Mouse (Mus musculus) hindbrain, embryonic 15.5 days (tissue): ENCODE data around the gene Entpd5. TPM values are rescaled to one million over a fixed set of nuclear protein-coding genes. Genes with fewer than 3 reads are reported as not detected.

ENCODE experiments used
- ATAC-seq: fragments of 200-750 bp; cut with Nextera tagmentation; 2 replicates; pipeline ENCODE4 v1.8.0; 2017; ENCODE audit warnings: low read depth, moderate number of reproducible peaks, moderate TSS enrichment; ENCODE audit not compliant: low FRiP score
- H3K27ac ChIP-seq: fragments of 300-500 bp; sonication (generic); replicated peaks from 2 replicates; pipeline ENCODE4 v1.5.1; 2015; ENCODE audit warnings: mild to moderate bottlenecking, inconsistent platforms
- H3K27me3 ChIP-seq: fragments of 300-500 bp; sonication (generic); 2 replicates; pipeline ENCODE4 v1.6.1; 2015; ENCODE audit warnings: control low read depth, inconsistent platforms
- H3K36me3 ChIP-seq: fragments of 300-500 bp; sonication (generic); 2 replicates; pipeline ENCODE4 v1.6.1; 2015; ENCODE audit warnings: control low read depth, inconsistent platforms
- H3K4me1 ChIP-seq: fragments of 300-500 bp; sonication (generic); replicated peaks from 2 replicates; pipeline ENCODE4 v1.6.1; 2015; ENCODE audit warnings: control low read depth, inconsistent platforms
- H3K4me2 ChIP-seq: fragments of 300-500 bp; sonication (generic); 2 replicates; pipeline ENCODE4 v1.6.1; 2015; ENCODE audit warnings: moderate library complexity, mild to moderate bottlenecking, inconsistent platforms
- H3K4me3 ChIP-seq: fragments of 300-500 bp; sonication (generic); 2 replicates; pipeline ENCODE4 v1.5.1; 2015; ENCODE audit warnings: mild to moderate bottlenecking, inconsistent platforms
- H3K9ac ChIP-seq: fragments of 300-500 bp; sonication (generic); 2 replicates; pipeline ENCODE4 v1.6.1; 2015; ENCODE audit warnings: inconsistent platforms
- H3K9me3 ChIP-seq: fragments of 300-500 bp; sonication (generic); 2 replicates; pipeline ENCODE4 v1.6.1; 2016; ENCODE audit warnings: control low read depth, inconsistent platforms
- WGBS: fragments of 180-500 bp; shearing (Covaris S2); methylation state at CpG from one replicate; pipeline ENCODE4 v1.1.7; 2015; 5-methylcytosine and 5-hydroxymethylcytosine counted together
- polyA plus RNA-seq: library from polyadenylated mRNA; unstranded; fragments of >200 nt; fragmentation: Nextera tagmentation; extraction: Ambion mirVana; gene quantifications from 2 replicates; pipeline ENCODE4 v1.2.1, GENCODE M21; 2015

Entpd5 gene
- polyA plus RNA-seq, 1 experiment from 2014 or later, result 12.0 TPM

- Histone ChIP-seq H3K9me3 (no peaks in the 10 kb centered on the region), H3K27ac (no peak overlapping the region), H3K4me3 (no peak overlapping the region), H3K27me3 (no peaks in the 10 kb centered on the region), H3K4me2 (no peak overlapping the region), H3K9ac (no peak overlapping the region), H3K4me1 (no peaks in the 10 kb centered on the region), H3K36me3 (no peaks in the 10 kb centered on the region)
- ATAC-seq, result no peak
Measured at GRCm38 (mm10) chr12:84397685-84398084, 11.1 kb downstream of the Entpd5 start.

DNA sequence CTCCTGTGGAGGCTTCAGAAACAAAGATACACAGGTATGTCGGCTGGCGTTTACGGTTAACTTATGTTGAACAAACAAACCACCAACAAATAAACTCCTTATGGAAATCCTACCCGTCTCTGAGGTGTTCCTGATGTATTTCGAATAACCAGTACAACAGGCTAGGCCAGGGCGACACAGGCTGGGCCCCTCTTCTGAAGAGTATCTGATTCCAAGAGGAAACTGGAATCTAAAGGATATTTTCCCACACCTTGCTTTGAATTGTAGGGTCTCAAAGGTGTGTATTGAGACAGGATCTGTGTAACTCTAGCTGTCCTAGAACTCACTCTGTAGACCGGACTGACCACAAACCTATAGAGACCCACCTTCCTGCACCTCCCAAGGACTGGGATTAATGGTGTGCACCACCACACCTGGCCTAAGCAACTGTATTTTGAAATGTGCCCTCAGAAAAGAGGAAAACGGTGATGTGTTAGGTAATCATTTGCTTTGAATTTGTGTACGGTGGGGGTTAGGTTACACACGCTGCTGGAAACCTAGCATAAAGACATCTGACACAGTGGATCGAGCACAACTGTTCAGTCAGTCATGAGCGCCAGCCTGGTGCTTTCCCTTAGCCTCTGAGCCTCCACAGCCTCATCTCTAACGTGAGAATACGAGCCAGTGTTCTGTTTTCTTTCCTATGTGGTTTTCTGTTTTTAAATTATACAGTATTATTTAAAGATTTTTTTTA, 11.7 kb downstream of the Entpd5 start:
- Histone ChIP-seq H3K4me3 (no peak overlapping the region), H3K4me2 (no peak overlapping the region), H3K4me1 (no peaks in the 10 kb centered on the region), H3K36me3 (no peaks in the 10 kb centered on the region), H3K27me3 (no peaks in the 10 kb centered on the region), H3K27ac (no peak overlapping the region), H3K9ac (no peak overlapping the region), H3K9me3 (no peaks in the 10 kb centered on the region)
- ATAC-seq, result no peak
- 90% methylated on average over 14 of the region's 14 CpGs for WGBS

DNA sequence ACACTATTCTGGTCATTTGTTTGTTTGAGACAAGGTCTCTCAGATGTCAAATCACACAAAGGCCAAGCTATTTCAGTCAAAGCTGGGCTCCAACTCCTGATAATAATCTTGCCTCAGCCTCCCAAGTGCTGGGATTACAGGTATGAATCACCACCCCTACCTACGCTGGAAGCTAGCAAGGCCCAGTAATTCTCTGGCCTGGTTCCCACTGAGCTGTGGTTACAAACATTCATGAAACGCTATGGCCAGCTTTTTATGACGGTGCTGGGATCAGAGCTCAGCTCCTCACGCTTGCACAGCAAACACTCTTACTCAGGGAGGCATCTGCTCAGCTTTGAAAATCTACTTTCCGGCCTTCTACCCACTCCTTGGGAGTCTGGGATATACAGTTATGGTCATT, 15.0 kb downstream of the Entpd5 start:
- Histone ChIP-seq H3K9me3 (no peaks in the 10 kb centered on the region), H3K27ac (no peak overlapping the region), H3K4me1 (no peaks in the 10 kb centered on the region), H3K4me3 (no peak overlapping the region), H3K27me3 (no peaks in the 10 kb centered on the region), H3K4me2 (no peak overlapping the region), H3K36me3 (no peaks in the 10 kb centered on the region), H3K9ac (no peak overlapping the region)
- WGBS, result 94% methylated on average over 5 of the region's 5 CpGs
- no peak for ATAC-seq

DNA sequence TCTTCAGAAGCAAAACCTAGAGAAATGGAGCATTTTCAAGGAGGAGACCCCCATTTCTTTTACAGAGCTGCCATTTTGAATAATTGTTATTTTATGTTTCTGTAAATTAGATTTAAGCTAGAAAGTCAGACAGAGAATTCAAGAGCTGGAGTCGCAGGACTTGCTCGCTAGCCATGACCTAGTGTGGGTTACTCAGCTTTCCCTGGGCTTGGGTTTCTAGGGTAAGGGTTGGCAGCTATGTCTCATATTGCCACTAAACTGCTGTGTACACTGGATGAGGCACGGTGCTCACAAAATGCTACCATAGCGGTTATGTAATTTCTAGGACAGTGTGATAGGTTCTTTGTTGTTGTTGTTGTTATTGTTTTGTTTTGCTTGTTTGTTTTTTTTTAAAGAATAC, 16.1 kb downstream of the Entpd5 start:
- Histone ChIP-seq H3K9ac (no peak overlapping the region), H3K4me3 (no peak overlapping the region), H3K4me2 (no peak overlapping the region), H3K27me3 (no peaks in the 10 kb centered on the region), H3K4me1 (no peaks in the 10 kb centered on the region), H3K9me3 (no peaks in the 10 kb centered on the region), H3K36me3 (no peaks in the 10 kb centered on the region), H3K27ac (no peak overlapping the region)
- no peak for ATAC-seq
- WGBS, result 97% methylated on average over 4 of the region's 4 CpGs

DNA sequence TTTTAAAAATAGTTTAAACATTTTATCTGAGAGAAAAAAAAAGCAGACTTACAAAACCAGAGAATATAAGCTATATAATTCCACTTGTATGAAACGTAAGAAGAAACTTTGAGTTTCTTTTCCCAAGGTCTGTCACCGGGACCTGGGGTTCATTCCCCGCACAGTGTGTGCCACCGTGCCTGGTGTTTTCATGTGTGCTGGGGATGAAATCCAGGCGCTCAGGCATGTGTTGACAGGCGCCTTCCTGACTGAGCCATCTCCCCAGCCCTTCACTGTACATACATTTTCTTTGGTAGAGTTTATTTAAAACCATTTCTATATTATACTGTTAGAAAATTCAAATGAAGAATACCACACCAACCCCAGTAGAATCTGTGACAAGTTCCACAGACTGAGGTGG, 18.5 kb downstream of the Entpd5 start:
- Histone ChIP-seq H3K27me3 (no peaks in the 10 kb centered on the region), H3K9me3 (no peaks in the 10 kb centered on the region), H3K4me2 (no peak overlapping the region), H3K9ac (no peak overlapping the region), H3K4me1 (no peaks in the 10 kb centered on the region), H3K4me3 (no peak overlapping the region), H3K36me3 (peaks cover 6% of the 10 kb centered on the region; the same call in 1 of the 2 replicates), H3K27ac (no peak overlapping the region)
- no peak for ATAC-seq
- WGBS, result 88% methylated on average over 6 of the region's 6 CpGs

DNA sequence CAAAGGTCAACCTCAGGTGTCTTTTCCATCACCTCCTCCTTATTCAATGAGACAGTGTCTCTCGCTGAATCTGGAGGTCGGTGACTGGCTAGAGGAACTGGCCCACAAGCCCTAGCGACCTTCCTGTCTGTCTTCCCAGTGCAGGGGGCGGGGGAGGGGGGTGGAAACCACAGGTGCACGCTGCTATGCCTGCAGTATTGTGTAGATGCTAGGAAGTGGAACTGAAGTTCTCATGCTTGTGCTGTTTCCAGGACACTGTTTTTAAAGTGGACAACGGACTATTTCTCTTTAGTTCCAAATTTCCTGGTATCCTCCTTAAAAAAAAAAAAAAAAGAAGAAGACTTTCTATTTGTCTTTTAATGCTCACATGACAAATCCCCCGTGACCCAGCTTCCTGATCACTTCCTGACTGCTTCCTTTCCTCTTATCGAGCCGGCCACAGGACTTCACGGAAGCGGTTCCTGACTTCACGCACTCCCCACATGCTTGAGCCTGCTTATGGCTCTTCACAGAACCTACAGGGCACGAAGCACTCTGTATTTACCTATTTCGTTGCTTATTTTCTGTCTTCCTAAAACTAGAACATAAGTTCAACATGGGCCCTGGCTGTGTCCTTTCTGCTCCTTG, 19.9 kb downstream of the Entpd5 start:
- H3K4me2 ChIP-seq, result no peak overlapping the region
- no peaks in the 10 kb centered on the region for H3K9me3 ChIP-seq
- no peak overlapping the region for H3K27ac ChIP-seq
- ATAC-seq, result no peak
- no peaks in the 10 kb centered on the region for H3K27me3 ChIP-seq
- no peak overlapping the region for H3K9ac ChIP-seq
- H3K36me3 ChIP-seq, result peaks cover 15% of the 10 kb centered on the region
- H3K4me3 ChIP-seq, result no peak overlapping the region
- WGBS, result 77% methylated on average over 14 of the region's 14 CpGs
- H3K4me1 ChIP-seq, result no peaks in the 10 kb centered on the region

GRCm38 (mm10) chr12:84388097-84388496, 20.7 kb downstream of the Entpd5 start:
- Histone ChIP-seq H3K36me3 (peaks cover 15% of the 10 kb centered on the region), H3K9me3 (no peaks in the 10 kb centered on the region), H3K4me2 (no peak overlapping the region), H3K27ac (no peak overlapping the region), H3K27me3 (no peaks in the 10 kb centered on the region), H3K9ac (no peak overlapping the region), H3K4me3 (no peak overlapping the region), H3K4me1 (no peaks in the 10 kb centered on the region)
- no peak for ATAC-seq
- 77% methylated on average over 8 of the region's 8 CpGs for WGBS

- Histone ChIP-seq H3K27me3 (no peaks in the 10 kb centered on the region), H3K36me3 (peaks cover 15% of the 10 kb centered on the region), H3K4me3 (no peak overlapping the region), H3K4me1 (no peaks in the 10 kb centered on the region), H3K27ac (no peak overlapping the region), H3K9me3 (no peaks in the 10 kb centered on the region), H3K4me2 (no peak overlapping the region), H3K9ac (no peak overlapping the region)
- WGBS, result 94% methylated on average over 4 of the region's 4 CpGs
- no peak for ATAC-seq
Measured at GRCm38 (mm10) chr12:84385408-84385807, 23.4 kb downstream of the Entpd5 start.

- Histone ChIP-seq H3K36me3 (peaks cover 15% of the 10 kb centered on the region), H3K9me3 (no peaks in the 10 kb centered on the region), H3K27ac (no peak overlapping the region), H3K9ac (no peak overlapping the region), H3K4me2 (no peak overlapping the region), H3K4me1 (no peaks in the 10 kb centered on the region), H3K4me3 (no peak overlapping the region), H3K27me3 (no peaks in the 10 kb centered on the region)
- WGBS, result 66% methylated on average over 5 of the region's 5 CpGs
- no peak for ATAC-seq
Measured at GRCm38 (mm10) chr12:84384644-84385081, 24.2 kb downstream of the Entpd5 start.

DNA sequence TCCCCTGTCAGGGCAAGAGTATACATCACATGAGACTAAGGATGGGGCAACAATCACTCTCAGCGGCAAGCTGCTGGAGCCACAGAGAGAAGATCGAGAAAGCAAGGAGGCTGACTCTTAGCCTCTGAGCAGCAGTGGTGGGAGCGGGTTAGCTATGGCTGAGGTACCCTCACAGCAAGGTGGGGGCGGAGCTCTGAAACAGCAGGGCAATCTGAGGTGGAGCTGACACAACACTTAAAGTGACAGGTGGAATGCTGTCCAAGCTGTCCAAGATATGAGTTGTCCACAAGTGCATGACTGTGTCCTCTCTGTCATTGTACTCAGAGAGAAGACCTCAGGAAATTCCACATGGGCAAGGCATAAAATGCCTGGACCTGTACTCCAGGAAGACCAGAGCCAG, 26.5 kb downstream of the Entpd5 start:
- Histone ChIP-seq H3K4me2 (no peak overlapping the region), H3K36me3 (peaks cover 23% of the 10 kb centered on the region), H3K4me3 (no peak overlapping the region), H3K4me1 (no peaks in the 10 kb centered on the region), H3K9me3 (no peaks in the 10 kb centered on the region), H3K9ac (no peak overlapping the region), H3K27ac (no peak overlapping the region), H3K27me3 (no peaks in the 10 kb centered on the region)
- ATAC-seq, result no peak
- WGBS, result 89% methylated on average over 4 of the region's 4 CpGs

- no peaks in the 10 kb centered on the region for H3K27me3 ChIP-seq
- H3K27ac ChIP-seq, result no peak overlapping the region
- H3K4me1 ChIP-seq, result no peaks in the 10 kb centered on the region
- no peak overlapping the region for H3K4me2 ChIP-seq
- H3K9me3 ChIP-seq, result no peaks in the 10 kb centered on the region
- ATAC-seq, result no peak
- peaks cover 64% of the 10 kb centered on the region for H3K36me3 ChIP-seq
- no peak overlapping the region for H3K4me3 ChIP-seq
- 76% methylated on average over 6 of the region's 6 CpGs for WGBS
- no peak overlapping the region for H3K9ac ChIP-seq
Measured at GRCm38 (mm10) chr12:84373831-84374481, 34.9 kb downstream of the Entpd5 start.

GRCm38 (mm10) chr12:84371647-84372046, 37.2 kb downstream of the Entpd5 start:
- Histone ChIP-seq H3K4me1 (no peaks in the 10 kb centered on the region), H3K27ac (no peak overlapping the region), H3K36me3 (peaks cover 76% of the 10 kb centered on the region), H3K4me3 (no peak overlapping the region), H3K9me3 (no peaks in the 10 kb centered on the region), H3K4me2 (no peak overlapping the region), H3K27me3 (no peaks in the 10 kb centered on the region), H3K9ac (no peak overlapping the region)
- no peak for ATAC-seq
- WGBS, result 96% methylated on average over 5 of the region's 5 CpGs
